Mouse (Mus musculus) liver, embryonic 12.5 days (tissue): Measurements from ENCODE around the gene Gna13. TPM values are rescaled to one million over a fixed set of nuclear protein-coding genes. Genes with fewer than 3 reads are reported as not detected.

Experiments
- ATAC-seq: fragments of 200-750 bp; cut with Nextera tagmentation; 2 replicates; pipeline ENCODE4 v1.8.0; 2017; ENCODE audit warnings: moderate number of reproducible peaks, mild to moderate bottlenecking, moderate library complexity
- H3K27ac ChIP-seq: fragments of 300-500 bp; sonication (generic); 2 replicates; pipeline ENCODE4 v1.5.1; 2016; ENCODE audit warnings: mild to moderate bottlenecking
- H3K27me3 ChIP-seq: fragments of 300-500 bp; sonication (generic); replicated peaks from 2 replicates; pipeline ENCODE4 v1.6.1; 2016; ENCODE audit warnings: mild to moderate bottlenecking, moderate library complexity
- H3K36me3 ChIP-seq: fragments of 300-500 bp; sonication (generic); 2 replicates; pipeline ENCODE4 v1.6.1; 2016; ENCODE audit warnings: mild to moderate bottlenecking, moderate library complexity
- H3K4me1 ChIP-seq: fragments of 300-500 bp; sonication (generic); 2 replicates; pipeline ENCODE4 v1.6.1; 2016
- H3K4me2 ChIP-seq: fragments of 300-500 bp; sonication (generic); 2 replicates; pipeline ENCODE4 v1.6.1; 2016; ENCODE audit warnings: mild to moderate bottlenecking, moderate library complexity
- H3K4me3 ChIP-seq: fragments of 300-500 bp; sonication (generic); 2 replicates; pipeline ENCODE4 v1.5.1; 2016; ENCODE audit warnings: mild to moderate bottlenecking, moderate library complexity
- H3K9ac ChIP-seq: fragments of 300-500 bp; sonication (generic); 2 replicates; pipeline ENCODE4 v1.6.1; 2016; ENCODE audit warnings: mild to moderate bottlenecking, moderate library complexity
- H3K9me3 ChIP-seq: fragments of 300-500 bp; sonication (generic); replicated peaks from 2 replicates; pipeline ENCODE4 v1.6.1; 2016; ENCODE audit warnings: mild to moderate bottlenecking, moderate library complexity
- WGBS: fragments of 180-500 bp; shearing (Covaris S2); methylation state at CpG from one replicate; pipeline ENCODE4 v1.1.7; 2016; ENCODE audit not compliant: insufficient replicate concordance; 5-methylcytosine and 5-hydroxymethylcytosine counted together
- polyA plus RNA-seq: library from polyadenylated mRNA; unstranded; fragments of >200 nt; fragmentation: Nextera tagmentation; extraction: Ambion mirVana; gene quantifications from 2 replicates; pipeline ENCODE4 v1.2.1, GENCODE M21; 2016

The Gna13 gene
- polyA plus RNA-seq, 1 experiment from 2014 or later: 19.4 TPM

DNA sequence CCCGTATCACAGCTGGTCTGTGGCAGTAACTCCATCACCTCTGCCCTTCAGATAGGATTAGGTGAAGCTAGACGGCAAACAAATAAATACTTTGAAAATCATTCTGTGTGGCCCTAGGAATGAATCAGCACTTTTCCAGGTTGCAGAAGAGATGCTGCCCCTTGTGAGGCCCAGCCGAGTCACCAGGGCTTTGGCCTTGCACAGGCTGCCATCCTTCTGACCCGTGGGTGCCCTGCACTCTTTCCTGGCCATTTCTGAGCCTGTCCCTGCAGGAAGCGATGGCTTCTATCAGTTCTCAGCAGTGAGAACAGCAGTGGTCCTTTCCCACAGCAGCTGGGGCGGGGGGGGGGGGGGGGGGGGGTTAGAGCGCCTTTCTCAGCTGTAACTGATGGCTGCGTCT, 74.3 kb downstream of the Gna13 start:
- Histone ChIP-seq H3K9me3 (no peaks in the 10 kb centered on the region), H3K4me1 (peaks cover 27% of the 10 kb centered on the region), H3K9ac (no peak overlapping the region), H3K4me3 (no peak overlapping the region), H3K27me3 (no peaks in the 10 kb centered on the region), H3K4me2 (no peak overlapping the region), H3K36me3 (peaks cover 40% of the 10 kb centered on the region), H3K27ac (no peak overlapping the region)
- 71% methylated on average over 7 of the region's 8 CpGs for WGBS
- ATAC-seq: no peak

DNA sequence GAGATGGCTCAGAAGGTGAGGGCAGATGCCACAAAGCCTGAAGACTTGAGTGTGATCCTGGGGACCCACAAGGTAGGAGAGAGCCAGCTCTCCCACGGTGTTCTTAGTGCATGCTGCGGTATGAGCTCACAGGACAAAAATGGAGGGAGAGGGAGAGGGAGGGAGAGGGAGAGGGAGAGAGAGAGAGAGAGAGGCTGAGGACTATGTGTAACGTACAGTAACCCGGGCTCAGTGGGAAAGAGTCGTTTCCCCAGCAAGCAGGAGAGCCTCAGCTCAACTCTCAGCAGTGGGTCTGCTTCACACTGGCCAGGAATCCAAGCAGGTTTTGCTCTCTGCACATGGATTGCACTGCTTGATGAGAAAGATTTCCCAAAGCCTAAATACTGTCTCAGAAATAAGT, 76.6 kb downstream of the Gna13 start:
- peaks cover 34% of the 10 kb centered on the region for H3K36me3 ChIP-seq
- peak overlapping the region; percentile 61; the same call in 1 of the 2 replicates for H3K4me3 ChIP-seq
- no peak for ATAC-seq
- H3K27ac ChIP-seq: no peak overlapping the region
- 30% methylated on average over 5 of the region's 5 CpGs for WGBS
- no peaks in the 10 kb centered on the region for H3K9me3 ChIP-seq
- no peaks in the 10 kb centered on the region for H3K27me3 ChIP-seq
- peak overlapping the region; percentile 81 for H3K4me2 ChIP-seq
- H3K9ac ChIP-seq: no peak overlapping the region
- H3K4me1 ChIP-seq: peaks cover 39% of the 10 kb centered on the region

DNA sequence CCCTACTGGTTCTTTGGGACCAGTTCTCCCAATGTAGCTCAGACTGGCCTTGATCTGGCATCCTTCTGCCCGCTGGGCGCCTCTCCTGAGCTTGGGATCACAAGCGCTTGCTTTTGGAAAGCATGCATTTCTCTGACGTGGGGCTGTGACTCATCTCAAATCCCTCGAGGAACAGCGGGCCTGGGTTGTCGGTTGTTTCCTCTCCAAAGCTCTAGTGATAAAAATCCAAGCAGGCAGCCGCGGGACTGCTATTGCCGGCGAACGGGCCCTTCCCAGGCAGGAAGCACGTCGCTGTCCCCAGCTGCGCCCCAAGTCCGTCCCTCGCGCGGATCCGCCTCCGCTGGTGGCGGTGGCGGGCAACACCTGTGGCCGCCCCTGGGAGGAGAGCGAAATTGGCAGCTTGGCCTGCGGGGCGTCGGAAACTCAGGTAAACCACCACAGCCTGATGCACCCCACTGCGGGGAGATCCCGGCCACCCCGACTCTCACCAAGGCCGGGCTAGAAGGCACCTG, 77.3 kb downstream of the Gna13 start:
- WGBS: 2% methylated on average over 32 of the region's 32 CpGs
- peak overlapping the region; percentile 67 for H3K9ac ChIP-seq
- H3K36me3 ChIP-seq: peaks cover 27% of the 10 kb centered on the region
- H3K27ac ChIP-seq: no peak overlapping the region
- H3K4me2 ChIP-seq: peak overlapping the region; percentile 81
- peaks cover 44% of the 10 kb centered on the region for H3K4me1 ChIP-seq
- ATAC-seq: peak; percentile 80
- H3K27me3 ChIP-seq: no peaks in the 10 kb centered on the region
- no peaks in the 10 kb centered on the region for H3K9me3 ChIP-seq
- peak overlapping the region; percentile 61 for H3K4me3 ChIP-seq

DNA sequence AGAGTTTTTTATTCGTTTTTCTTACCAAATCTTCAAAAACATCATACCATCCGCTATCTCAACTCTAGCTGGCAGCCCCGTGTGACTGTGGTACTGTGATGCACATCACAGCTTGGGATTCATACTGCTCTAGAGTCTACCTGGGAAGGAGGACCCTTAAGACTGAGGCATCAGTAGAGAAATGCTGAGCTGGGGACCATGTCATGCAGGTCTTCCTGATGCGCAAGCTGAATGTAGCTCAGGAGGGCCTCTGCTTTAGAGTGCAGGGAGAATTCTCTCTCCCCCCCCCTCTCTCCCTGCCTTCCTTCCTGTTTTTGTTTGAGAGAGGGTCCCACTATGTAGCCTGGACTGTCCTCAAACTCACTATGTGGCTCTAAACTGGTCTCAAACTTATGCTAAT, 78.0 kb downstream of the Gna13 start:
- H3K27me3 ChIP-seq: no peaks in the 10 kb centered on the region
- peak overlapping the region; percentile 67 for H3K9ac ChIP-seq
- no peak overlapping the region for H3K27ac ChIP-seq
- peak overlapping the region; percentile 61 for H3K4me3 ChIP-seq
- 36% methylated on average over 4 of the region's 4 CpGs for WGBS
- peaks cover 20% of the 10 kb centered on the region for H3K36me3 ChIP-seq
- H3K4me2 ChIP-seq: peak overlapping the region; percentile 81
- peaks cover 51% of the 10 kb centered on the region for H3K4me1 ChIP-seq
- no peaks in the 10 kb centered on the region for H3K9me3 ChIP-seq
- no peak for ATAC-seq

DNA sequence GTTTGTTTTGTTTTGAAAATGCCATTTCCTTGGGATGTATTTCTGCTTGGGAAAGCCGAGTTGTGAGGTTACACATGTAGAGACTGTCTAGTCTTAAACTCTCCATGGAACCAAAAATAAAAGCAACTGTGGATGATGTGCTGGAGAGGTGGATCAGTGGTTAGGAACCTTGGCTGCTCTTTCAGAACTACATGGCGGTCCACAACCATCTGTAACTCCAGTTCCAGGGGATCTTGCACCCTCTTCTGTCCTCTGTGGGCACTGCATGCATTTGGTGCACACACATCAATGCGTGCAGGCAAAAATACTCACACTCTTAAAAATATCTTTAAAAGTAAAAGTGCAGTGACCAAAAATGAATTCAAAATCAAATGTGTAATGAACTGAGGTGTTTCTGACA, 78.5 kb downstream of the Gna13 start:
- no peak overlapping the region; the same call in 1 of the 2 replicates for H3K4me3 ChIP-seq
- peaks cover 55% of the 10 kb centered on the region for H3K4me1 ChIP-seq
- no peak for ATAC-seq
- WGBS: 45% methylated on average over 3 of the region's 3 CpGs
- no peak overlapping the region for H3K9ac ChIP-seq
- no peaks in the 10 kb centered on the region for H3K27me3 ChIP-seq
- H3K36me3 ChIP-seq: peaks cover 17% of the 10 kb centered on the region
- H3K4me2 ChIP-seq: peak overlapping the region; percentile 81
- no peaks in the 10 kb centered on the region for H3K9me3 ChIP-seq
- H3K27ac ChIP-seq: no peak overlapping the region

DNA sequence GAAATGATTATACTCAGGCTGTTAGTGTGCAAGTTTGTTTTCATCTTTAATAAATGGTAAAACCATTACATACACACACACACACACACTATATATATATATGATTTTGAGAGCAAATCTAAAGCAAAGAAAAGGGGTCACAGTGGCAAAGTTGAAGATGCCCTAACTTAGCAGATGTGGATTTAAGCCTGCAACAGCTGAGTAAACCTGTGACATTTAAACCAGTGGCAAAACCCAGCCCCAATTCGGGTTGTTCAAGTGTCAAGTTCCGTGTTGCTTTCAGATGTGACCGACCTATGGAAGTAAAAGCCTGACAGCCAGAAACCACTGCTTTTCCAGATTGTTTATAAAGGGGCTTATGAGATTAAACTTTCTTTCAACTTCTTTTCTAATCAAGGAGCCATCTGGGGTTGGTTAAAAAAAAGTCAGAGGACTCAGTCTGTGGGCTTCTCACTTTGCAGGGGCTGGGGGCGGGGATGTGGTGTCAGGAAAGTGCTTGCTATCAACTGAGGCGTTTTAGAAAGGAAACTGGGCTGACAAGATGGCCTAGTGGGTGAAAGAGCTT, 79.6 kb downstream of the Gna13 start:
- Histone ChIP-seq H3K9me3 (no peaks in the 10 kb centered on the region), H3K9ac (no peak overlapping the region), H3K4me2 (no peak overlapping the region), H3K4me3 (no peak overlapping the region), H3K36me3 (peaks cover 7% of the 10 kb centered on the region), H3K27ac (no peak overlapping the region), H3K27me3 (no peaks in the 10 kb centered on the region), H3K4me1 (peaks cover 48% of the 10 kb centered on the region)
- WGBS: 48% methylated on average over 5 of the region's 5 CpGs
- ATAC-seq: no peak

DNA sequence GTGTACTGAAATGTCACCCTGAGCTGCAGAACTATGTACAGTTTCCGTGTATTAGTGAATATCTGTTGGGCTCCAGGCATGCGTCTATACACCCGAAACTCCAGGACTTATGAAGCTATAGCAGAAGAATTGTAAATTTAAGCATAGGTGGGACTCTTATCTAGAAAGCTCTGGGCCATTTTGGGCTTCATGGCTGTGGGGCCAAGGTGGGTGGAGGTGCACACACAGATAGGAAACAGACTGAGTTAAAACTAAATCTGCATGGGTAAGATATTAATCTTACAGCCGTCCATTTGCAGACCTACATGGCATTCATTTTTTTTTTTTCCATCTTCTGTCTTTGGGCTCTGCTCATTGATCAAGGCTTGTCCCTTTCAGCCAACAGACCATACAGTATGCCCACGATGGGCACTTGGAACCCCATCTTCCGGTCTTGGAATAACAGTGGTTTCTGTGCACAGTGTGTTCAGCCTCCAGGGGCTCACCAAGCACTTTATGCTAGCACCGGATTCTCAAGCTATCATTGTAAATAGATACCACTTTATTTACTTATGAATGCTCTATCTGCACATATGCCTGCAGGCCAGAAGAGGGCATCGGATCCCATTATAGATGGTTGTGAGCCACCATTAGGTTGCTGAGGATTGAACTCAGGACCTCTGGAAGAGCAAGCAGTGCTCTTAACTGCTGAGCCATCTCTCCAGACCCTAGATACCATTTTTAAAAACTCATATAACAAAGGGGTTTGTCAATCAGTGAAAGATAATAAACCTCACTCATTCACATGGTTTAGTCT, 81.0 kb downstream of the Gna13 start:
- H3K4me2 ChIP-seq: 0 out of 2 replicates have a peak overlapping the region, but pooled peaks have one; percentile 6
- no peak overlapping the region for H3K4me3 ChIP-seq
- no peak overlapping the region for H3K9ac ChIP-seq
- H3K4me1 ChIP-seq: peaks cover 48% of the 10 kb centered on the region
- no peaks in the 10 kb centered on the region for H3K27me3 ChIP-seq
- 0 out of 2 replicates have a peak overlapping the region, but pooled peaks have one; percentile 2 for H3K27ac ChIP-seq
- H3K9me3 ChIP-seq: no peaks in the 10 kb centered on the region
- ATAC-seq: peak; percentile 45; the same call in 1 of the 2 replicates
- H3K36me3 ChIP-seq: peaks cover 4% of the 10 kb centered on the region
- WGBS: 72% methylated on average over 8 of the region's 8 CpGs

DNA sequence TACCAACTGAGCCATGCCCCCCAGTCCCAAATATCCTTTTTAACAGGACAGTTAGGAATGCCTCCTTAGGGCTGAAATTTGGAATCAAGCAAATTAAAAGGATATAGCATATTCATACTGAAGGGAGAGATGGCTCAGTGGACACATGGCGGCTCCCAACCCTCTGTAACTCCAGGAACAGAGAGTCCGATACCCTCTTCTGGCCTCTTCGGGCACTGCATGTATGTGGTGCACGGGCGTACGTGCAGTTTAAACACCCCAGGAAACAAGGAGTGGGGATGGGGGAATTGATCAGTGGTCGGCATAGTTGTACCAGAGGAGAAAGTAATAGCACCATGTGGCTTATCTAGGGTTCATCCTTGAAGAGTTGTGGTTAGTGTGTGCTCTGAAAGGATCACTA, 82.0 kb downstream of the Gna13 start:
- WGBS: 48% methylated on average over 7 of the region's 7 CpGs
- peak; percentile 33; the same call in 1 of the 2 replicates for ATAC-seq

DNA sequence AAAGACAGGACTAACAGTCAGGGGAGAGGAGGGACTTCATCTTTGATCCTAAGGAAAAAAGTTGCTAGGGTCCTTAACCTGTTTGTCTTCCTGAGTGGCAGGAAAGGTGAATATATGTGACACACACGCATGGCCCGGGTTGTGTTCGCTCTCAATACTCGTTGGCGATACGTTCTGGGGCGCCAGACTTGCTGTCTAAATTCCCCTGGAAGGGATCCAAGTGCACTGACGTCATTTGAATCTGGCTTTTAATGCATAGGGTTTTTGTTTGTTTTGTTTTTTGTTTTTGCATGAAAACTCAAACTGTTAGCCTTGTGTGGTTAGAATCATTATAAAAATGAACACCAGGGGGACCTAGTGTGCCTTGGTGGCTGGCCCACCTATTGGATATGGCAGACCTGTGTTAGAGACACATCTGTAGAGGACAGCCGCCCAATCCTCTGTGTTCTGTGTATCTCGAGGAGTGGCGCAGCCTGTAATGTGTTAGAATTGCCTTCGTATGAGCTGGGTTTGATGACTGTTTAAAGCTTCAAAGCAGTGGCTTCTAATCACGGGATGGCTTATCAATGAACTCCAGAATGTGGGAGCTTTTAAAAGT, 82.9 kb downstream of the Gna13 start:
- Histone ChIP-seq H3K36me3 (peaks cover 23% of the 10 kb centered on the region), H3K27ac (0 out of 2 replicates have a peak overlapping the region, but pooled peaks have one; percentile 22), H3K27me3 (no peaks in the 10 kb centered on the region), H3K9ac (peak overlapping the region; percentile 22; the same call in 1 of the 2 replicates), H3K9me3 (no peaks in the 10 kb centered on the region), H3K4me1 (peaks cover 35% of the 10 kb centered on the region), H3K4me2 (no peak overlapping the region), H3K4me3 (no peak overlapping the region)
- WGBS: 50% methylated on average over 13 of the region's 13 CpGs
- peak; percentile 76 for ATAC-seq

More for the DNA sequence above, 82.0 kb downstream of the Gna13 start:
- Histone ChIP-seq H3K4me3 (no peak overlapping the region), H3K4me1 (peaks cover 45% of the 10 kb centered on the region), H3K27me3 (no peaks in the 10 kb centered on the region), H3K9me3 (no peaks in the 10 kb centered on the region), H3K27ac (0 out of 2 replicates have a peak overlapping the region, but pooled peaks have one; percentile 51), H3K4me2 (no peak overlapping the region), H3K36me3 (peaks cover 14% of the 10 kb centered on the region), H3K9ac (0 out of 2 replicates have a peak overlapping the region, but pooled peaks have one; percentile 22)
